Mouse (Mus musculus) right cerebral cortex, adult 18-20 months (tissue): ENCODE data around the gene Arrdc5.
A peak's percentile ranks its signal among the peaks of the same experiment; 100 is the strongest.

Experiments used
- DNase-seq: peaks from one replicate; pipeline ENCODE4 v3.0.0; 2022; ENCODE audit warnings: mixed read lengths

Gene Arrdc5

DNA sequence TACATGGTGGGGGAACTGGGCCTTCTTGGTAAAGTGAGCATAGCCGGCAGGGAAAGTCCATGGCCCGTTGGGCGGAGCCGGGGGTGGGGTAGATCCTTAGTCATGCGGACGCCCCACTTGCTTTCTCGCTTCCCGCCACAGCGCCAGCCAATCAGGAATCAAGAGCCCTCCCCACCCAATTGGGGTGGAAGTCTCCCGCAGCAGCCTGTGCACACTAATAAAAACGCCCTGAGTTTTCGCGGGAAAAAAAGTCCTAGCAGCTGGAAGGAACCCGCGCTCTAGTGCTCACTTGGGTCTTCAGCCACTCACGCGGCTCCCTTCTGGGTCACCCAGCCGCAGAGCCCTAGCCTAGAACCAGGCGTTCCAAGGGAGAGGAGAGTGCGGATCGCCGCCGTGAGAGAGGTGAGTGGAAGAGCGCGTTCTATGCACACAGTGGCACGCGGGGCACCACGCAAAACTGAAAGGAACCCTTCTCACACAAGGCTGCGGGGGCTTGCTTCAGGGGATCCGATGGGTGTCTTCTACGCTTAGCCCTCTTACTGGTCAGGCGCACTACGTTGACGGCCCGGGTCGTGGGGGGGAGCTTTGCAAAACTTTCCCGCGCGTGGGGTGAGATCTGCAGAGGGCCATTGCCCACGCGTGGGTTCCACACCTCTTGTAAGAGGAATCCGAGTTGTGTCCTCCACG is 3.2 kb upstream of the Arrdc5 start, which contains the start of gene Uhrf1:
Gene Uhrf1, plus strand, starts transcription at position 162 of the 687 bp plus-strand sequence.
- DNase-seq: no peak

DNA sequence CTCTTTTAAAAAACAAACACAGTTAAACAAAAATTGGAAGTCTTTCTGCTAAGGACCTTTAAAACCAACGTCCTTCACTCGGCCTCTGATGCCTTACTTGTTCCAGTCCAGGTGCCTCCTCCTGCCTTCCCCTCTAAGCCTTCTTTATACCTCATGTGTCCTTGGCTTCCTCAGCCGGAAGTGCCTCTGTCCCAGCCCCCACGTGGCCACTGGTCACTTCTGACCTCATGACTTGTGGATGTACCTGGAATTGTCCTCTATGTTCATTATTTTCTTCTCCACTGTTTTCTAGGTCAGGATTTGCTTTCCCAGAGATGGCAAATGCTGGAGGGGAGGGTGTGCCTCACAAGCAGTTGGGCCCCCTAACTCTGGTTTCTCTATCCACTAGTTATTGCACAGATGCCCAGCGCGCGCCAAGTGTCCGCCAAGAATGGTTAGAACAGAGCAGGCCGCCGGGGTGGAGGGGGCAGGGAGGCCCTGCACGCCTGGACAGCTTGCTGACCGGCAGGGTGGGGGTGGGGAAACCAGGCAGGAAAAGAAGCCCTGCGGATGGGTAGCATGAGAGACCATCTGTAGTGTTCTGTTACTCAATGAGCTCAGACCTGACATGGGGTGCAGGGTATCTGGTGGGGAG is 2.4 kb upstream of the Arrdc5 start:
- DNase-seq: no peak

DNA sequence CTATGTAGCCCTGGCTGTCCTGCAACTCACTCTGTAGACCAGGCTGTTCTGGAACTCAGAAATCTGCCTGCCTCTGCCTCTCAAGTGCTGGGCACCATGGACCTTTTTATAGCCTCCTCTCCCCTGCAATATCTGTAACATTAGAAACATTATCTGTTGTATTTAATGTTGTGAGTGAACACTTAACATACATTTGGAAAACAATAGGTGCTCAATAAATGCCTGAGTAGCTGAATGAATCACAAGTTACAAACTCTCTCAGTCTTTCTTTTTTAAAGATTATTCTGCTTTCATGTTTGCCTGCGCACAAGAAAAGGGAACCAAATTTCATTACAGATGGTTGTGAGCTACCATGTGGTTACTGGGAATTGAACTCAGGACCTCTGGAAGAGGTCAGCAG is 1.8 kb downstream of the Arrdc5 start:
- DNase-seq: no peak

DNA sequence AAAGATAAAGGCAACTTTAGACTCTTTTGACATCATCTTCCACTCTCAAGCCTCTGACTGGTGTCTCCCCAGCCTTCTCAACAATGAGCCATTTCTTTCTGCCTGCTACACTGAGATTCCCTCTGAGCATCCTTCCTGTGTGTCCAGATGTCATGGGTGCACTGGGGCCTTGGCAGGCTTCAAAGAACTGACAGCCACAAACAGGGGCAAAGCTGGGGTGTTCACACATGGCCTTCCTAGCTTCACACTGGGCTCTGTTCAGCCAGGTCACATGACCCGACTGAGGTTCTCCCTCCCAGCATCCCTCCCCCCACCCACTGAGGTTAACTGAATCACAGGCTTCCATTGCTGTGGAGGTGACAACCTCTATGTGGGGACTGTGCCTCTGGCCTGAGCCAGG is 3.9 kb downstream of the Arrdc5 start:
- DNase-seq: no peak

DNA sequence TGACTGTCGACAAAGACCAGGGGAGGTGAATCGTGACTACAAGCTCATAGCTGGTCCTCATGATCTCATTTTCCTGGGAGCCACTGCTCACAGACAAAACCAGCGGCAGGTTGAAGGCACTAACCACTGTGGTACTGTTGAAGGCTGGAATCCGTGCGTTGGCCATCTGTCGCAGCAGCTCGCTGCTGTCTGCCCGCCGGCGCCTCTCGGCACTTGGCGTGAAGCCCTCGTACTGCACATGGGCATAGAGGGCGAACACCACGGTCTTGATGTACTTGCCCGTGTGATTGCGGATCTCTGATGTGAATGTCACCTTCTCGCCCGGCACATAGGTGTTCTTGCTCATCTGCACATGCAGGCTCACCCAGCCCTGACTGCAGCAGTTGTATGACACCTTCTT is 5.8 kb downstream of the Arrdc5 start:
- DNase-seq: no peak

- no peak for DNase-seq
These were observed 6.8 kb downstream of the Arrdc5 start for GRCm38 (mm10) chr17:56293291-56293690.

- no peak for DNase-seq
These were observed 7.4 kb downstream of the Arrdc5 start, which contains the start of gene Plin3 for GRCm38 (mm10) chr17:56292531-56293222. TSS of gene Plin3 (minus strand) at chr17:56292873.

DNA sequence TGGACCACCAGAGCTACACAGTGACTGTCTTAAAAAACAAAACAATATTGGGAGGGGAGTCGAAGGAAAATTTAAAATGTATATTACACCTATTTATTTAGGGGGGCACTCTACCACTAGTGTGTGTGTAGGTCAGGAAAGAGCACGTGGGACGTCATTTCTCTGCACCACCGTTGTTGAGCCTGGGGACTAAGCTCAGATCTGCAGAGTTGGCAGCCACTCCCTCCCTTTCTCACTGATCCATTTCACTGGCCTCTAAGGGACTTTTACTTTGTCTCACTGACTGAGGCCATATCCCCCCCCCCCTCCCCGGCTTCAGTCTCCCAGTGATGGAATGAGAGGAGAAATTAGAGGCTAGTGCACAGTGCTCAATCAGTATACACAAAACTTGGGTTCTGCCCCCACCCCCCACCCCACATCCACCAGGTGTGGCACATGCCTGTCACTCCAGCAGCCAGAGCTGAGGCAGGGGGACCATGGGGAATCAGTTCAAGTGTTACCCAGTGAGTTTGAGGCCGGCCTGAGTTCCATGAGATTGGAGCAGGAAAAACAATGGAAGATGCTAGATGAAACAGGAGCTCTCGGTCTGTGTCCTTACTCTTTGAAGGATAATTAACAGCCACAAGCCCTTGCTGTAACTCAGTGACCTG is 8.1 kb downstream of the Arrdc5 start:
- DNase-seq: no peak

GRCm38 (mm10) chr17:56291171-56291511 is 8.9 kb downstream of the Arrdc5 start:
- peak; percentile 61 for DNase-seq

DNA sequence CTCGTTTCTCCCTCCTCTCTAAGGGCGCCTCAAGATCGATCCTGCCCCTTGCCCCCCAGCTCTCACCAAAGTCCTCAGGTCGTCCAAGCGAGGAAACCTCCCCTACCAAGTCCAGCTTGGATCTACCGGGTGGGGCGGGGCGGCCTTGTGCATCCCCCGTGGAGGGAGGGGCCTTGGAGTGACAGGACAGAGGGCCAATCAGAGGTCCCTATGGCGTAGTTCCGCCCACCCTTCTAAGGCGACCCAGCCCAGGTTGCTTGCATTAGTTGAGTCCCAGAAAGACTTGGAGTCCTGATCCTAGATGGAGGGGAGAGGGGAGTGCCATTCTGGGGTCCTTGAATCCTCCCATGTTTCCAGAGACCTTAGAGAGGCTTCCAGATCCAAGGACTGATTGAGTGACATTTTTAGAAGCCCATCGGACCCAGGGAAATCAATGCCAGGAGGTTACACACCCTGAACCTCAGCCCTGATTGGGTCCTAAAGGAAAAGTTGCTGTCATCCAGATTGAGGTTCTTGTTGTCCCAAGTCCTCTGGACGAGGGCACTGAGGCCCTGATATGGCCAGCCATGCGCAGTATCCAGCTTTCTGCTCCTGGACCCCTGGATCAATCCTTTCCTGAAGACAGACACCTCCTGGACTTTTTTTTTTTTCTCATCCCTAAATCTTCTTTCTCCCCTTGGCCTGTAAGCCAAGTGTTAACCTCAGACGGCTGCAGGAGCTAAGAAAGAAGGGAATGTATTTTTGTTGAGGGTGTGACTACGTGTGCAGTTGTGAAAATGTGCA is 9.5 kb downstream of the Arrdc5 start:
- DNase-seq: no peak

- no peak for DNase-seq
These were observed 10.4 kb downstream of the Arrdc5 start for GRCm38 (mm10) chr17:56289371-56290331.

DNA sequence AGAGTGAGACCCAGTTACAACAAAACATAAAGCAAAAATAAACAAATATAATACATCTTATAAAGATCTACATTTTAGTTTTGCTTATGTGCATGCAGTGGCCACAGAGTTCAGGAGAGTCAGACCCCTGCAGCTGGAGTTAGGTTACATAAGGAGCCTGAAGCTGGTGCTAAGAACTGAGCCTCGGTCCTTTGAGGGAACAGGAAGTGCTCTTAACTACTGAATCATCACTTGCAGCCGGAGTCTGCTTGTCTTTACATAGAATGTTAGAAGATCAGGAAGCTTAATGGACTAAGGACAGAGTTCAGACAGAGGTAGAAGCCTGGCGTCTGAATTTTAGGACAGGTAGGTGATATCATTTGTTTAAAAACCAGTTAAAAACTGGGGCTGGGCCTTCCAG is 11.2 kb downstream of the Arrdc5 start:
- DNase-seq: no peak

- DNase-seq: no peak
These were observed 12.3 kb downstream of the Arrdc5 start for GRCm38 (mm10) chr17:56287830-56288229.

GRCm38 (mm10) chr17:56285995-56286394 is 14.1 kb downstream of the Arrdc5 start:
- no peak for DNase-seq

- DNase-seq: peak; percentile 84
These were observed 16.8 kb downstream of the Arrdc5 start for GRCm38 (mm10) chr17:56283316-56283715.

DNA sequence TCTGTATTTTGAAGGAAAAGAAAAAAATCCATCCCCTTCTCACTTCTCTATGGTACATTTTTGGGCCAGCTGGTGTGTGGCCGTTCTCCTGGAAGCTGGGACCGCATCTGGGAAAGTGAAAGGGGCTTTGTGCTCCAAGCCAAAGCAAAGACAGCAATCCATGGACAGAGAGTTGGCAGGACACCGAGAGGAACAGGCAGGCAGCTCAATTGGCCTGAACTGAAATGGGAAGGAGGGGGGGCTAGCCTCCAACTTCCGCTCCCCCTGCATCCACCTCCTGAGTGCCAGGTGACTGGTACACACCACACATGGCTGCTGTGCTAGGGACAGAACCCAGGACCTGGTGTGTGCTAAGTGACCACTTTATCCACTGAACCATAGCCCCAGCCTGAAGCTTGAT is 17.3 kb downstream of the Arrdc5 start:
- DNase-seq: peak; percentile 72

- no peak for DNase-seq
These were observed 18.9 kb downstream of the Arrdc5 start for GRCm38 (mm10) chr17:56281193-56281592.

- no peak for DNase-seq
These were observed 20.5 kb downstream of the Arrdc5 start for GRCm38 (mm10) chr17:56279481-56280155.

DNA sequence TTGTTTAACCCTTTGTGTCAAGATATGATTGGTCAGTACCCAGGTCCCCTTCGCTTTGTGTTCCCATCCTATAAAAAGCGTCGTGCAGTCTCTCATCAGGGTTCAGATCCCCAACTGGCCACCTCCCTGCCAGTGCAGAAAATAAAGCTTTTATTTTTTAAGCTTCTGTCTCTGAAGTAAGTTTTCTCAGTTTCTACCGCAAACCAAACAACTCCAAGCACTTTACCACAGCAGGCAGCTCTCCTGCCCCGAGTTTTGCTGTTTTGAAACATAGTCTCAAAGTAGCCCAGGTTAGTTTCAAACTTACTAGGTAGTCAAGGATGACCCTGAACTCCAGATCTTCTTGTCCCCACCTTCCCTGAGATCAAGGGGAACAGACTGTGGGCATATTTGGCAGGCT is 21.7 kb downstream of the Arrdc5 start:
- no peak for DNase-seq

DNA sequence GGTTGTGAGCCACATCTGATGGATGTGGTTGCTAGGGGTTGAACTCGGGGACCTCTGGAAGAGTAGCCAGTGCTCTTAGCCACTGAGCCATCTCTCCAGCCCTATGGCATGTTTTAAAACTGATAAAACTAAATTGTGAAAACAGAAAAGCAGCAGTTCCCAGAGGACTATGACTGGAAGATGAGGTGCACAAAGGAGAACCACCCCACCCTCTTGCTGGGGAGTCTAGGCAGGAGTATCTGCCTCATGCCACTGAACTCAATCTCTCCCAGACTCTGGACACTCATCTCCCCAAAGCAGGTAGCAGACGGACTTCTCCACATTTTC is 22.6 kb downstream of the Arrdc5 start:
- DNase-seq: no peak
